Mouse (Mus musculus) liver, embryonic 15.5 days (tissue): ENCODE results near the gene F2rl3. TPM values are rescaled to one million over a fixed set of nuclear protein-coding genes. Genes with fewer than 3 reads are reported as not detected.

ENCODE experiments used
- ATAC-seq: fragments of 200-750 bp; cut with Nextera tagmentation; 2 replicates; pipeline ENCODE4 v1.8.0; 2017; ENCODE audit warnings: moderate number of reproducible peaks, mild to moderate bottlenecking, moderate library complexity; ENCODE audit not compliant: insufficient read depth
- H3K27ac ChIP-seq: fragments of 300-500 bp; sonication (generic); replicated peaks from 2 replicates; pipeline ENCODE4 v1.5.1; 2015; ENCODE audit warnings: mild to moderate bottlenecking, inconsistent platforms
- H3K27me3 ChIP-seq: fragments of 300-500 bp; sonication (generic); 2 replicates; pipeline ENCODE4 v1.6.1; 2015; ENCODE audit warnings: mild to moderate bottlenecking, inconsistent platforms
- H3K36me3 ChIP-seq: fragments of 300-500 bp; sonication (generic); replicated peaks from 2 replicates; pipeline ENCODE4 v1.6.1; 2015; ENCODE audit warnings: moderate library complexity, mild to moderate bottlenecking, inconsistent platforms
- H3K4me1 ChIP-seq: fragments of 300-500 bp; sonication (generic); replicated peaks from 2 replicates; pipeline ENCODE4 v1.6.1; 2015; ENCODE audit warnings: inconsistent platforms
- H3K4me2 ChIP-seq: fragments of 300-500 bp; sonication (generic); 2 replicates; pipeline ENCODE4 v1.6.1; 2015; ENCODE audit warnings: moderate library complexity, mild to moderate bottlenecking, inconsistent platforms
- H3K4me3 ChIP-seq: fragments of 300-500 bp; sonication (generic); replicated peaks from 2 replicates; pipeline ENCODE4 v1.5.1; 2015; ENCODE audit warnings: mild to moderate bottlenecking, inconsistent platforms
- H3K9ac ChIP-seq: fragments of 300-500 bp; sonication (generic); 2 replicates; pipeline ENCODE4 v1.6.1; 2015; ENCODE audit warnings: moderate library complexity, mild to moderate bottlenecking, inconsistent platforms
- H3K9me3 ChIP-seq: fragments of 300-500 bp; sonication (generic); replicated peaks from 2 replicates; pipeline ENCODE4 v1.6.1; 2016; ENCODE audit warnings: inconsistent platforms
- WGBS: fragments of 180-500 bp; shearing (Covaris S2); methylation state at CpG from one replicate; pipeline ENCODE4 v1.1.7; 2015; ENCODE audit warnings: mixed read lengths; ENCODE audit not compliant: insufficient replicate concordance; 5-methylcytosine and 5-hydroxymethylcytosine counted together
- polyA plus RNA-seq: library from polyadenylated mRNA; unstranded; fragments of >200 nt; fragmentation: Nextera tagmentation; extraction: Ambion mirVana; gene quantifications from 2 replicates; pipeline ENCODE4 v1.2.1, GENCODE M21; 2015

F2rl3 gene
- polyA plus RNA-seq, 1 experiment from 2014 or later: 2.8 TPM

- ATAC-seq: no peak
- WGBS: 64% methylated on average over 4 of the region's 4 CpGs
Observed at GRCm38 (mm10) chr8:72765696-72766095, 4.0 kb downstream of the F2rl3 start.

DNA sequence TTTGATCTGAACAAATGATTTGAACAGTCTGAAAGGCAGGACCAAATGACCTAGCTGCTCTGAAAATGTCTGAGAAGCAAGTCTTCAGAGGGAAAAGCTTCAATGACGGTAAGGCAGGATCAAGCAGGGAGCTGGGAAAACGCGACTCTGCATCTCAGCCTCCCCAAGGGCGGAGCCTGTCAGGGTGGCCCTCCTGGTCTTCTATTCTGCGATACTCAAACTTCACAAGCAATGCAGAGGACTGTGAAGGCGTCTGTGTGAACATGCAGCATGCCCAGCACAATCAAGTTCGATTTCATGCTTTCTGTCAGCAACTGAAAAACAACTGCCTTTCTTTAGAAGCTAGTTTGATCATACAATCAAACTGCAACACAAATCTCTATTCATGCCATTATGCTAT is 5.1 kb downstream of the F2rl3 start:
- Histone ChIP-seq H3K4me2 (no peak overlapping the region), H3K4me1 (no peaks in the 10 kb centered on the region), H3K36me3 (no peaks in the 10 kb centered on the region), H3K27me3 (no peaks in the 10 kb centered on the region), H3K9ac (no peak overlapping the region), H3K9me3 (no peaks in the 10 kb centered on the region), H3K4me3 (no peak overlapping the region), H3K27ac (no peak overlapping the region)
- no peak for ATAC-seq
- WGBS: 40% methylated on average over 7 of the region's 7 CpGs

More at GRCm38 (mm10) chr8:72765696-72766095, 4.0 kb downstream of the F2rl3 start:
- Histone ChIP-seq H3K4me1 (no peaks in the 10 kb centered on the region; the same call in 1 of the 2 replicates), H3K4me2 (no peak overlapping the region), H3K4me3 (no peak overlapping the region), H3K9me3 (no peaks in the 10 kb centered on the region), H3K36me3 (no peaks in the 10 kb centered on the region), H3K9ac (no peak overlapping the region), H3K27me3 (no peaks in the 10 kb centered on the region), H3K27ac (no peak overlapping the region)

GRCm38 (mm10) chr8:72777797-72778196 is 16.1 kb downstream of the F2rl3 start:
- Histone ChIP-seq H3K4me2 (no peak overlapping the region), H3K4me3 (no peak overlapping the region), H3K9me3 (no peaks in the 10 kb centered on the region), H3K27ac (no peak overlapping the region), H3K9ac (no peak overlapping the region), H3K4me1 (no peaks in the 10 kb centered on the region), H3K36me3 (no peaks in the 10 kb centered on the region), H3K27me3 (no peaks in the 10 kb centered on the region)
- 50% methylated on average over 1 of the region's 1 CpGs for WGBS
- ATAC-seq: no peak

GRCm38 (mm10) chr8:72780644-72781043 is 19.0 kb downstream of the F2rl3 start:
- Histone ChIP-seq H3K36me3 (no peaks in the 10 kb centered on the region), H3K4me2 (no peak overlapping the region), H3K4me1 (no peaks in the 10 kb centered on the region), H3K27ac (no peak overlapping the region), H3K4me3 (no peak overlapping the region), H3K9ac (no peak overlapping the region), H3K27me3 (no peaks in the 10 kb centered on the region), H3K9me3 (no peaks in the 10 kb centered on the region)
- 81% methylated on average over 4 of the region's 4 CpGs for WGBS
- no peak for ATAC-seq

DNA sequence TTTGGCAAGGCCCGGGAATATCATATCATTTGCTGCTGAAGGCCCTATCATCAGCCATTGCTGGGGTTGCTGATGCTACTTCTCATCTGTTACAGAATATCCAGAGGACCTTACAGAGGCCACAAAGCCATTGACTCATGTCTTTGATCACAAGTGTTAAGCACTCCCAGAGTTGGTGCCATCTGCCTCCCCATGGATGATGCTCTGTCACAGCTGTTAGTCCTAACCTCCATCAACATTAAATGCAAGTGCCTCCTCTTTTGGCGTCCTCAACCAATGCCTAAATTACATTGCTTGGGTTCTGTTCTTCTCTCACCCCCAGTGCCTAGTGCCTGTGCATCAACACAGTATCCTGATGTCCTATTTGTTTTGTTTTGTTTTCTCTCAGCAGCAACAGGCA is 39.9 kb downstream of the F2rl3 start:
- no peak overlapping the region for H3K27ac ChIP-seq

DNA sequence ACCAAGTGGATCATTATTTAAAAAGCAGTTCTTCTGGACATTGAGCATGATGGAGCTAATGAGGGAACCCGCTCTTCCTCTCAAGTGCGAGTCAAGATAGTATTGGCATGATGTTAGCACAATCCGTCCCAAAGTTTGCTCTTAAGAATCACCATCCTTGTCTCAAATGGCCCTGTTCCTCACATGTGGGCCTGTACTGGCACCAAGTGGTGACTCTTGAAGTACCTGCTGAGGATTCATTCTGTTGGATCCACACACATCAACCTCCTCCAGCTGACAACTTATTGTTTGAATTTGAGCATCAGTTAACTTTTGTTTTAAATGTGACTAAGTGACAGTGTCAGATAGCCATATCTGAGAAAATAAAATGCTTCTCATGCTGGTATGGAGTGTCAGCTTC is 51.0 kb downstream of the F2rl3 start:
- Histone ChIP-seq H3K4me1 (no peaks in the 10 kb centered on the region), H3K27ac (no peak overlapping the region), H3K36me3 (no peaks in the 10 kb centered on the region), H3K4me3 (no peak overlapping the region), H3K27me3 (no peaks in the 10 kb centered on the region), H3K4me2 (no peak overlapping the region), H3K9me3 (no peaks in the 10 kb centered on the region), H3K9ac (no peak overlapping the region)
- no peak for ATAC-seq
- 63% methylated on average over 3 of the region's 3 CpGs for WGBS

More for the DNA sequence above, 39.9 kb downstream of the F2rl3 start:
- Histone ChIP-seq H3K27me3 (no peaks in the 10 kb centered on the region), H3K9ac (no peak overlapping the region), H3K4me1 (no peaks in the 10 kb centered on the region), H3K9me3 (no peaks in the 10 kb centered on the region), H3K36me3 (no peaks in the 10 kb centered on the region), H3K4me2 (no peak overlapping the region), H3K4me3 (no peak overlapping the region)
- WGBS: 45% methylated on average over 2 of the region's 2 CpGs
- ATAC-seq: no peak

Other genes with a start within 250 kb of the F2rl3 start
- 7.2 and 7.7 TPM in 2 replicates for gene Med26, start 213.6 kb upstream of the F2rl3 start, polyA plus RNA-seq
- 37.0 and 37.4 TPM in 2 replicates for gene Smim7, start 190.8 kb upstream of the F2rl3 start, polyA plus RNA-seq
- 3.2 and 3.6 TPM in 2 replicates for gene Tmem38a, start 189.8 kb upstream of the F2rl3 start, polyA plus RNA-seq
- gene Nwd1, start 115.2 kb upstream of the F2rl3 start, polyA plus RNA-seq: 0.01 TPM in 1 of 2 replicates, not detected in the other
- gene Sin3b, start 38.6 kb upstream of the F2rl3 start, polyA plus RNA-seq: 63.7 and 67.2 TPM in 2 replicates